Mouse (Mus musculus) bone marrow, adult 2 months (tissue): ENCODE data around the gene Nxn. TPM values are rescaled to one million over a fixed set of nuclear protein-coding genes. Genes with fewer than 3 reads are reported as not detected.
"Not testable (repeated sequence)": the region's sequence is repeated elsewhere in the genome, so short reads cannot be mapped to it uniquely, and the experiment has no call there.

Source experiments
- H3K27ac ChIP-seq: fragments of 200-500 bp; 2 replicates; pipeline ENCODE4 v1.5.1; 2012; ENCODE audit warnings: low read depth, mild to moderate bottlenecking, control low read depth, inconsistent platforms, low read length; ENCODE audit not compliant: control insufficient read depth, poor library complexity, insufficient read depth
- H3K4me1 ChIP-seq: fragments of 200-500 bp; 2 replicates; pipeline ENCODE4 v1.6.1; 2011; ENCODE audit warnings: low read length; ENCODE audit not compliant: control insufficient read depth, insufficient read depth
- H3K4me3 ChIP-seq: fragments of 200-500 bp; replicated peaks from 2 replicates; pipeline ENCODE3; 2011; ENCODE audit warnings: mild to moderate bottlenecking, low read depth, low read length, control low read depth; ENCODE audit not compliant: control insufficient read depth
- CTCF ChIP-seq: fragments of 200-500 bp; IDR thresholded peaks from 2 replicates; pipeline ENCODE4 v1.5.1; 2011; ENCODE audit warnings: low read length, control low read depth; ENCODE audit not compliant: control insufficient read depth, insufficient read depth
- POLR2A ChIP-seq: fragments of 200-500 bp; IDR thresholded peaks from 2 replicates; pipeline ENCODE4 v1.6.1; 2011; ENCODE audit warnings: low read depth, mild to moderate bottlenecking, control low read depth, low read length, borderline replicate concordance; ENCODE audit not compliant: control insufficient read depth
- WGBS: fragments of 180-500 bp; shearing (Covaris S2); methylation state at CpG from one replicate; pipeline ENCODE4 v1.1.7; 2018; 5-methylcytosine and 5-hydroxymethylcytosine counted together
- polyA plus RNA-seq: library from polyadenylated mRNA; stranded (reverse); fragments of >200 nt; gene quantifications from 2 replicates; pipeline ENCODE4 v1.2.4, GENCODE M21; 2011; ENCODE audit warnings: low replicate concordance; ENCODE audit not compliant: missing spikeins, insufficient read depth, insufficient read length

Gene Nxn
- polyA plus RNA-seq, 1 experiment, result 14.4 TPM

DNA sequence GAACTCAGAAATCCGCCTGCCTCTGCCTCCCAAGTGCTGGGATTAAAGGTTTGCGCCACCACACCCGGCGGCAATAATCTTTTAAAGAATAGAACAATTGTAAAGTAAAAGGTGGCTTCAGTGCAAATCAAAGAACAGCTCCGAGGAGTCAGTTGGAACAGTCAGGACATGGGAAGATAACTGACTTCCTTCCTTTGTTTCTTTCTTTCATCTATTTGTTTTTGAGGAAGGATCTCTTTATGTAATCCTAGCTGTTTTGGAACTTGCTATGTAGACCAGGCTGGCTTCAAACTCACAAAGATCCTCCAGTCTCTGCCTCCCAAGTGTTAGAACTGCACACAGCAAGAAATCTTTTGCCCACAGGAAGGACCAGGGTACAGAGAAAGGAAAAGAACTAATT, 174.3 kb downstream of the Nxn start:
- Histone ChIP-seq H3K27ac (no peak overlapping the region), H3K4me3 (no peak overlapping the region), H3K4me1 (no peaks in the 10 kb centered on the region)
- TF ChIP-seq CTCF (no peak), POLR2A (no peak)
- 86% methylated on average over 5 of the region's 5 CpGs for WGBS

DNA sequence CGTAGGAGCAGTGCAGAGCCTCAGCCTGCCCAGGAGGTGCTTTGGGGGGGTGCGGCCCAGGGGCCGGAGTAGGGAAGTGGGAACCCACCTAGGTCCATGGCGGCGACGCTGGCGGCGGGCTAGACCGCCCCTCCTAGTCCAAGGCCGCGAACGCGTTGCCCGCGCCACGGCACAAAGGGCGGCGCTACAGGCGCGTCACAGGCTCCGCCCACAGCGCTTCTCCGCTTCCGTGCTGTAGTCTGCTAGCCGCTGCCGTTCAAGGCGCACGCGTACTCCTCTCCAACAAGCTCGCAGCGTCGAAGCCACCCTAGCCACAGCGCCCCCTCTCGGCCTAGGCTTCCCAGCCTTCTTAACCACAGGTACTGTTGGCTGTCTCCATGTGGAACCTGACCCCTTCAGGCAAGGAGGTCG, 181.5 kb downstream of the Nxn start, which contains the start of the genes Dbil5 and Gemin4:
Gene Dbil5 (plus strand): TSS at position 219 of the 411 bp plus-strand sequence.
Gene Gemin4 (minus strand): TSS at position 275 of the 411 bp plus-strand sequence.
- Histone ChIP-seq H3K4me1 (no peaks in the 10 kb centered on the region), H3K4me3 (peak within 1 kb of the TSS; percentile 84), H3K27ac (peak within 1 kb of the TSS; percentile 53)
- under 1% methylated on average over 35 of the region's 35 CpGs for WGBS
- TF ChIP-seq POLR2A, result peak; percentile 90; the same call in 1 of the 2 replicates
- peak; percentile 99 for TF ChIP-seq CTCF

GRCm38 (mm10) chr11:76216681-76217389, 182.1 kb downstream of the Nxn start:
- 1% methylated on average over 33 of the region's 33 CpGs for WGBS
- Histone ChIP-seq H3K4me1 (no peaks in the 10 kb centered on the region), H3K4me3 (peak overlapping the region; percentile 84), H3K27ac (peak overlapping the region; percentile 53)
- TF ChIP-seq CTCF (no peak), POLR2A (no peak)

DNA sequence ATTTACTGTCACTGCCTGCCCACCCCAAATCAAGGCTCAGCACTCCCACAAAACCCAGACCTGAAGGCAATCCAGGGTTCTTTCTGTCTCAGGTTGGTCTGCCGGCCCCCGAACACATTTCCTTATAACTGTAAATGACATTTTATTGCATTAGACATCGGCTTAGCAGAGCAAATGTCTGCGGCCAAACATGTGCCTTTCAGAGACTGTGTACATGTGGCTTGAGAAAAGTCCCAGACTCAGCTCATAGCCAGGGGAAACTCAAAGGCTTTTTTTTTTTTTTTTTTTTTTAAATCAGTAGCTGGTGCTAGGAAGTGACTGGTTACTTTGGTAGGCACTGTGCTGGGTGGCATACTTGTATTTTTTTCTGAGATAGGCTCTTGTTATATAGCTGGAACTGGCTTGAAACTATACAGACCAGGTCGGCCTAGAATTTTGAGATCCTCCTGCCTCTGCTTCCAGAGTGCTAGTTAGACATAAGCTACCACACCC, 182.8 kb downstream of the Nxn start:
- WGBS, result 86% methylated on average over 5 of the region's 5 CpGs
- TF ChIP-seq CTCF (no peak), POLR2A (no peak)
- Histone ChIP-seq H3K4me3 (no peak overlapping the region), H3K4me1 (no peaks in the 10 kb centered on the region), H3K27ac (no peak overlapping the region)

DNA sequence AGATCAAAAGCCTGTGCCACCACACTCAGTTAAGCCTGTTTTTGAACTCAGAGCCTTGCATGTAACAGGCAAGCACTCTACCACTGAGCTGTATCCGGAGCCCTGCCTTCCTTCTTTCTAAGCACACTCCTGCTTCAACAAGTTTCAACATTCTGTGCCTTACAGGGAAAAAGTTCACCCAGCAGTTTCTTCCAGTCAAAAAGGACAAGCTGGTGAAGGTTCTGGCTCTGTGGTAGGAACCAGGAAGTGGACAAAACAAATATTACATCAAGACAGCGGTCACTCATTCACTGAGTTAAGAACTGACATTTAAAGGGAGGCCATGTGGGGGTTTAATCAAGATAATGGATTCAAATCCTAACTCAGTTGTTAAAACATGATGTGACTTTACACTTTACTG, 183.9 kb downstream of the Nxn start:
- Histone ChIP-seq H3K27ac (no peak overlapping the region), H3K4me3 (no peak overlapping the region), H3K4me1 (no peaks in the 10 kb centered on the region)
- WGBS, result 64% methylated on average over 2 of the region's 2 CpGs
- no peak for TF ChIP-seq CTCF
- TF ChIP-seq POLR2A, result no peak

DNA sequence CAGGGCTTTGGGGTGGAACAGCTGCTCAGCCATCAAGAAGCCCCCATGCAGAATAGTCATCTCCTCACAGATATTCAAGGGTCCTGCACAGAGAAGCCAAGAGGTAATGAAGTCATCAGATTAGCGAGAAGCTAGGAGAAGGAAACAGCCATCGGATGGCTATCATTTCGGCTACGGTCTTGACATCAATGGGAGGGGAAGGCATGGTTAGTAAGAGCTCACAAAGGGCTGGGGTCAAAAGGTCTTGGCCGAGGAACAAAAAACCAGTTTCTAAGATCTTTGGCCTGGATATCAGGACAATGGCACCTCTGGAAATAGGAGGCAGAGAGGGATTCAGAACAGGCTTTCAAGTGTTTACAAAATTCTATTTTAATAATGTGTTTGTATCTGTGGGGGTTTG, 185.1 kb downstream of the Nxn start:
- WGBS, result 85% methylated on average over 5 of the region's 5 CpGs

DNA sequence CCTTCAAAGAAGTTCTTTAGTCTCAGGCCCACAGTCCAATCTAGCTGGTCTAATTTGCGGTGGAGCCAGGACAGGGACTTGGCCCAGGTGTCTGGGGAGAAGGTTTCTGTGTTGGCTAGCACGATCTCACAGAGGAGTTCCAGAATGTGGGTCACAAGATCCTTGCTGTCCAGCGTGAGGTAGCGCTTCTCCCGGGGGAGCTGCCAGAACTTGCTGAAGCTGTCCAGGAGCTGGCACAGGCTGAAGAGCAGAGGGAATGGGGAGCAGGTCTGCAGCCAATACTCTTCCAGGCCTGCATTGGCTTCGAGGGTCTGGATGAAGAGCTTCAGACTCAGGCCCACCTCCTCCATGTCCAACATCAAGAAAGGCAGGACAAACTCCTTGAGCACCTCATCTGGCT, 187.3 kb downstream of the Nxn start:
- WGBS, result 95% methylated on average over 5 of the region's 6 CpGs
- H3K4me1 ChIP-seq, H3K4me3 ChIP-seq, H3K27ac ChIP-seq: not testable (repeated sequence)

More for the DNA sequence above, 185.1 kb downstream of the Nxn start:
- no peak for TF ChIP-seq POLR2A
- TF ChIP-seq CTCF, result no peak
- no peaks in the 10 kb centered on the region for H3K4me1 ChIP-seq
- no peak overlapping the region for H3K27ac ChIP-seq
- H3K4me3 ChIP-seq, result no peak overlapping the region

GRCm38 (mm10) chr11:76210228-76210985, 188.5 kb downstream of the Nxn start:
- Histone ChIP-seq H3K4me1 (no peaks in the 10 kb centered on the region), H3K4me3 (no peak overlapping the region), H3K27ac (no peak overlapping the region)
- TF ChIP-seq POLR2A (no peak), CTCF (no peak)
- 79% methylated on average over 13 of the region's 13 CpGs for WGBS

Other genes starting within 250 kb of the Nxn start
- gene Vps53, start 219.5 kb downstream of the Nxn start, polyA plus RNA-seq, result 14.4 and 27.0 TPM in 2 replicates
- 0.45 and 1.2 TPM in 2 replicates for gene Fam57a, start 219.5 kb downstream of the Nxn start, polyA plus RNA-seq
- gene Dbil5, start 181.5 kb downstream of the Nxn start, polyA plus RNA-seq, result not detected in 2 replicates
- gene Gemin4, start 181.5 kb downstream of the Nxn start, polyA plus RNA-seq, result 2.2 TPM in 1 of 2 replicates, not detected in the other
- 3.7 and 8.0 TPM in 2 replicates for gene Mrm3, start 155.4 kb downstream of the Nxn start, polyA plus RNA-seq
- 23.6 and 25.0 TPM in 2 replicates for gene Glod4, start 155.4 kb downstream of the Nxn start, polyA plus RNA-seq
- 6.2 and 7.1 TPM in 2 replicates for gene Timm22, start 7.8 kb upstream of the Nxn start, polyA plus RNA-seq
- 19.4 and 43.0 TPM in 2 replicates for gene Abr, start 223.2 kb upstream of the Nxn start, polyA plus RNA-seq